Mouse (Mus musculus): ENCODE results near the gene Ostm1. TPM values are rescaled to one million over a fixed set of nuclear protein-coding genes. Genes with fewer than 3 reads are reported as not detected.

Ostm1 gene
- polyA plus RNA-seq, 1 experiment: 45.4 TPM

DNA sequence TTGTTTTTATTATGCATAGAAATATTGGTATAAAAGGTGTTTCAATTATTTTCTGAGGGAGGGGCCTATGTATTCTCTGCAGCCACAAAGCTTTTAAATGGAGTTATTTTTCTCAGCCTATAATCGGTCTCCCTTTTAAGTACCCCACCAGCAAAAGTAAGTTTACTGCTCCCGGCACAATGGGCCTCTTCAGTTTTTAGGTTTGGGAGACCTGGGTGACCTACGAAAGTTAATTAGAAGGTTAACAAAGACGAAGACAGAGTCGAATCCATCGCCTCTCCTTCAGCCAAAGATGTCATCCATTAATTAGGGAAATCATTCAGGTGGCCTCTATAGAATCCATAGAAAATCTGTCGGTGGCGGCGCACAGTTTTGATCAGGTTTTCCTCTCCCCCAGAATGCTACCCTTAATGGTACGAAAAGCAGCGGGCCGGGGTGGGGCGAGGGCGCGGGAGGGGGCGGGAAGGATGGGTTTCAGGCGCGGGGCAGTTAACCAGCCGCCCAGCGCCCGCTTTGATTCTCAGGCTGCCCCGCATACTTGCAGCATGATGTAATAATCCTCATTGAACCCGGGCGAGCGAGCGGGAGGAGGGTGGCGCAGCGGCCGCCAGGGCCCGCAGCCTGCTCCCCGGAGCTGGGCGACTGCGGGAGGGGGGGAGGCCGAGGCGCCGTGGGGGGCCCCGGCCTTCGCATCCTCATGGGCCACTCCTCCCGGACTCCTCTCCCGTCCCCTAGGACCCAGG lies 30.2 kb downstream of the Ostm1 start:
- Histone ChIP-seq H3K4me1 (ENCODE audit: control insufficient read depth, insufficient read depth, low read length) (no peaks in the 10 kb centered on the region), H3K4me3 (ENCODE audit: insufficient read depth, low read length) (peak overlapping the region; percentile 19), H3K27ac (ENCODE audit: insufficient read depth, low read length) (no peak overlapping the region)
- no peak for TF ChIP-seq POLR2A (IDR thresholded peaks at IDR 0.05; ENCODE audit: extremely low read depth, insufficient read depth, low read length)
- no peak for TF ChIP-seq CTCF (IDR thresholded peaks at IDR 0.05; ENCODE audit: extremely low read depth, insufficient read depth, low read length)

DNA sequence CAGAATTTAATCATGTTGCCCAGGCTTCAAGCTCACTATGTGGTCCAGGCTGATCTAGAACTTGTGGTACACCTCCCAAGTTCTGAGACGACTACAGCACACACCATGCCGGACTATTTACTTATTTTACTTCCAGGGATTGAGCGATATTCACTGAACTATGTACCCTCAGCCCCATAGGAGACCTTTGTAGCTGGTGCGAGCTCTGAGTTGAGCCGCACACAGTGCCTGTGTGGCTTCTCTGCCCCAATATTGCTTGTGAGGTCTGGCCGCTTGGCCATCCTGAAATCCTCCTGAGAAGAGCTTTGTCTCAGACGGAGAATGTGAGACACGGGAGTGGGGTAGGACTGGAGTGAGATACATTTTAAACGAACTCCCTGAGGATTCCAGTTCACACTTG lies 31.1 kb downstream of the Ostm1 start:
- Histone ChIP-seq H3K27ac (ENCODE audit: insufficient read depth, low read length) (no peak overlapping the region), H3K4me3 (ENCODE audit: insufficient read depth, low read length) (no peak overlapping the region), H3K4me1 (ENCODE audit: control insufficient read depth, insufficient read depth, low read length) (no peaks in the 10 kb centered on the region)
- TF ChIP-seq CTCF (IDR thresholded peaks at IDR 0.05; ENCODE audit: extremely low read depth, insufficient read depth, low read length): no peak
- TF ChIP-seq POLR2A (IDR thresholded peaks at IDR 0.05; ENCODE audit: extremely low read depth, insufficient read depth, low read length): no peak

DNA sequence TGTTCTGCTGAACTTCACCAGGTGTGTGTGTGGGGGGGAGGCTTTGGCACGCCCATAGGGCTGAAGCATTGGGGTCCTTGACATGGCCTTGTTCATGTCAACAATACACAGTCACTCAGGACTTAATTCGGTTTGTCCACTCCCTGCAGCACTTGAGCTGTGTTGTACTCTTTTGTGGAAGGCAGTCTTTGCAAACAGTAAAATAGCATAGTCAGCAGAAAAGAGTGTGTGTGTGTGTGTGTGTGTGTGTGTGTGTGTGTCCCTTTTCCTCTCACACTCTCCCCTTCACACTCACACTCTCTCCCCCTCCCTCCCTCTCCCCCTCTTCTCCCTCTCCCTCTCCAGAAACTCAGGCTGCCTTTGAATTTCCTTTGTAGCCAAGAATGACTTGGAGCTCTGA lies 34.7 kb downstream of the Ostm1 start:
- Histone ChIP-seq H3K4me3 (ENCODE audit: insufficient read depth, low read length) (no peak overlapping the region), H3K27ac (ENCODE audit: insufficient read depth, low read length) (no peak overlapping the region), H3K4me1 (ENCODE audit: control insufficient read depth, insufficient read depth, low read length) (no peaks in the 10 kb centered on the region)
- no peak for TF ChIP-seq CTCF (IDR thresholded peaks at IDR 0.05; ENCODE audit: extremely low read depth, insufficient read depth, low read length)
- no peak for TF ChIP-seq POLR2A (IDR thresholded peaks at IDR 0.05; ENCODE audit: extremely low read depth, insufficient read depth, low read length)

DNA sequence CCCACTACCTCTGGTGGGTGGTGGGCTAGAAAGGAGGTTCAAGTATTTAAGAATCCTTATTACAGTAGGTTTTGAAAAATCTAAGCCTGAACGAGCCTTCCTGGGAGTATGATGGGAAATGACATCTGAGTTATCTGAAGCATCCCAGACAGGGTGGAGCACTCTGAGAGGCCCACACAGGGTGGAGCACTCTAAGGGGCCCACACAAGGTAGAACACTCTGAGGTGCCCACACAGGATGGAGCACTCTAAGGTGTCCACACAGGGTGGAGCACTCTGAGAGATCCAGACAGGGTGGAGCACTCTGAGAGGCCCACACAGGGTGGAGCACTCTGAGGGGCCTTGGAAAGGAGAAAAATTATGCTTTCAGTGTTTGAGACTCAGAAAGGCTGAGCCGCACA lies 42.3 kb downstream of the Ostm1 start:
- TF ChIP-seq POLR2A (IDR thresholded peaks at IDR 0.05; ENCODE audit: extremely low read depth, insufficient read depth, low read length): no peak
- no peak for TF ChIP-seq CTCF (IDR thresholded peaks at IDR 0.05; ENCODE audit: extremely low read depth, insufficient read depth, low read length)
- Histone ChIP-seq H3K4me3 (ENCODE audit: insufficient read depth, low read length) (no peak overlapping the region), H3K4me1 (ENCODE audit: control insufficient read depth, insufficient read depth, low read length) (no peaks in the 10 kb centered on the region), H3K27ac (ENCODE audit: insufficient read depth, low read length) (no peak overlapping the region)

DNA sequence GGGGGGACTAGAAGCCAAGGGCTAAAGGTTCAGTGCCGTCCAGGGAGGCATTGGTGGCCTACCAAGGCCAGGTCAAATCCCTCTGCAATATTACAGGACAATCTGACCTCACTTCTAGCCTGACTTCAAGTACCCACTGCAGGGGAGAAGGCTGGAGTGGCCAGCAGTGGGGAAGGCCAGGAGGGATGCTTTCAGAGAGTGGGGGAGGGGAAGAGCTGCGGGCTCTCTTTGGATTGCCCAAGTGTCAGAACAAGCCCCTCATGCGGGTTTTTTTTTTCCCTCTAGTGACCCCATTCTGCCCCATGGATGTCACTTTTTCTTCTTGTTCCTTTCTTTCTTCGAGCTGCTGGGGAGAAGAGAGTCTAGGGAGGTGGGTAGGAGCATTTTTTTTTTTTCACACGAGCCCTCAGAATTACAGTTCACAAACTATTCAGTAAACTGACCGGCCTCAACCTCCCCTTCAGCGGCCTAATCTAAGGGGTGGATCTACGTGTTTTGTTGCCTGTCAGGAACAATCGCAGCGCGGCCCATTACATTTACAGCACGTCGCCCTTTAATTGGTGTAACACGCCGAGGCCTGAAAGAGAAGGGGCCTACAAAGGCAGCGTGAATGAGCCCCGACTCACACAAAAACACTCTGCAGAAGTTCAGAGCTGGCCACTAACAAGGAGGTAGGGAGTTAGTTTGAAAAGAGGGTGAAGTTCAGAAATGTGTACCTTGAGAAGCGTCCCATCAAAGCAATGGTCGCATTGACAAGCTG lies 47.2 kb downstream of the Ostm1 start:
- no peak overlapping the region for H3K27ac ChIP-seq (ENCODE audit: insufficient read depth, low read length)
- H3K4me1 ChIP-seq (ENCODE audit: control insufficient read depth, insufficient read depth, low read length): no peaks in the 10 kb centered on the region
- TF ChIP-seq CTCF (IDR thresholded peaks at IDR 0.05; ENCODE audit: extremely low read depth, insufficient read depth, low read length) (no peak), POLR2A (IDR thresholded peaks at IDR 0.05; ENCODE audit: extremely low read depth, insufficient read depth, low read length) (no peak)
- no peak overlapping the region for H3K4me3 ChIP-seq (ENCODE audit: insufficient read depth, low read length)

DNA sequence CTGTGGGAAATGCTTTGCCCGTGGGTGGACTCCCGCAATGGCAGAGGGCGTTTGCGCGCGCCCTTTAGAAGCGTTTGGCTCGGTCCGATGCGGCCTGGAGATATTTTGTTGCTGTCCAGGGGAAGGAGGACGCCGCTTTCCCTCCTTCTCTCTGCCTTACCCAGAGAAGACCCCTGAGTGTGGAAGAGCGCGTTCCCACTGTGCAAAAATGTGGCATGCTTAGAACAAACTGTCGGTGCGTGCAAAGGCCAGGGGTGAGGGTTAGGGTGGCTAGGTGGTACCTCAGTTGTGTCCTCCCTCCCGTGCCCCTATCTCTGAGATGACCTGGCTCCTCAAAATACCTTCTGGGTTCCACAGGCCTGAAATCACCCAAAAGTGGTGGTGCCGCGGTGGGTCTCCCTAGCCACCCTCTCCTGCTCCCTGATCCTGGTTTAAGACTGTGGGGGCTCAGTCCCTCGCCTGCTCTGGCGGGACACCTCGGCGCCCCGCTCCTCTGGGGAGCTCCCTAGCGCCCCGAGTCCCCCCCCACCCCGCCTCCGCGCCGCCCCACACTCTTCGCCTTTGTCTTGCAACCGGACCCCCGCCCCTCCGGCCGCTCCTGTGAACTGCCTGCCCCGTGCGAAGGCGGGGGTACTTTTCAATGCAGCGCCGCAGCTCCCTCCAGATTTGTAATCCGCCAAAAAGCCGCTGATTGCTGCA lies 48.3 kb downstream of the Ostm1 start:
- no peaks in the 10 kb centered on the region for H3K4me1 ChIP-seq (ENCODE audit: control insufficient read depth, insufficient read depth, low read length)
- no peak overlapping the region for H3K4me3 ChIP-seq (ENCODE audit: insufficient read depth, low read length)
- no peak for TF ChIP-seq CTCF (IDR thresholded peaks at IDR 0.05; ENCODE audit: extremely low read depth, insufficient read depth, low read length)
- no peak for TF ChIP-seq POLR2A (IDR thresholded peaks at IDR 0.05; ENCODE audit: extremely low read depth, insufficient read depth, low read length)
- no peak overlapping the region for H3K27ac ChIP-seq (ENCODE audit: insufficient read depth, low read length)

DNA sequence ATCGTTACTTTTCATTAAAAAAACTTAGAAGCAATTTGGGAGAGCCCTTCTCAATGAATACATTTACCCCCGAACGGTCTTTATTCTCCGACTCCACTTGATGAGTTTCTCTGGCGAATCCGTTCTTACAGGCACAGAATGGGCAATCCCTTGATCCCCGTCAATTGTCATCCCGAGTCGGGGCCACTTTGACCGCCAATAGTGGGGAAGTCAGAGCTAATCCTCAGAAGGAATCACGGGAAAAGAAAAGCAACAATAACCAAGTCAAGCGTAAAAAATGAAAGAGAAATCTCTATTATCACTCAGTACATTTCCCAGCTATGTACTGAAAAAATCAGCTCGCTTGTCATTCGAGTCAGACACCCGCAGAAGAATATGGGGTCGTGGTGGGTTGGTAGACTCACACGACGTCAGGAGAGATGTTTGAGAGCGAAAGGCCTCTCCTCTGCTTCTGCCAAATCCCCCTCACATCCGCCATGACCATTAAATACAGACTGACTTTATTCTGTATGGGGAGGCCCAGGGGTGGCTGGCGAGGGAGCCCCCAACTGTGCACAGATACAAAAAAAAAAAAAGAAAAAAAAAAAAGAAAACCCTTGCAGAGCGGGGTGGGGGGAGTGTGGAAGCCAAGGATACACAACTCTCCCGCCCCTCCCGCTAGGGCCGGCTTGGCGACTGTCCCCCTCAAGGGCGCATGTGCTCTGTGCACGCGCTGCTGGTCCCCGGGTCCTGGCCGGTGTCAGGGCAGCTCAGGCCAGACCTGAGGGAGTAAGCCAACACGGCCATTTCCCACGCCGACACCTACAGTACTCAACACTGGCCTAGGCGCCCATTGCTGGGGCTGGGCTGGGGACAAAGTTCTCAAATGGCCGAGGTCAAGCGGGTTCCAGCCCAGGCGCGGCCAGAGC lies 49.1 kb downstream of the Ostm1 start:
- H3K4me1 ChIP-seq (ENCODE audit: control insufficient read depth, insufficient read depth, low read length): no peaks in the 10 kb centered on the region
- H3K4me3 ChIP-seq (ENCODE audit: insufficient read depth, low read length): peak overlapping the region; percentile 7; the same call in 1 of the 2 replicates
- no peak for TF ChIP-seq CTCF (IDR thresholded peaks at IDR 0.05; ENCODE audit: extremely low read depth, insufficient read depth, low read length)
- no peak for TF ChIP-seq POLR2A (IDR thresholded peaks at IDR 0.05; ENCODE audit: extremely low read depth, insufficient read depth, low read length)
- no peak overlapping the region for H3K27ac ChIP-seq (ENCODE audit: insufficient read depth, low read length)

DNA sequence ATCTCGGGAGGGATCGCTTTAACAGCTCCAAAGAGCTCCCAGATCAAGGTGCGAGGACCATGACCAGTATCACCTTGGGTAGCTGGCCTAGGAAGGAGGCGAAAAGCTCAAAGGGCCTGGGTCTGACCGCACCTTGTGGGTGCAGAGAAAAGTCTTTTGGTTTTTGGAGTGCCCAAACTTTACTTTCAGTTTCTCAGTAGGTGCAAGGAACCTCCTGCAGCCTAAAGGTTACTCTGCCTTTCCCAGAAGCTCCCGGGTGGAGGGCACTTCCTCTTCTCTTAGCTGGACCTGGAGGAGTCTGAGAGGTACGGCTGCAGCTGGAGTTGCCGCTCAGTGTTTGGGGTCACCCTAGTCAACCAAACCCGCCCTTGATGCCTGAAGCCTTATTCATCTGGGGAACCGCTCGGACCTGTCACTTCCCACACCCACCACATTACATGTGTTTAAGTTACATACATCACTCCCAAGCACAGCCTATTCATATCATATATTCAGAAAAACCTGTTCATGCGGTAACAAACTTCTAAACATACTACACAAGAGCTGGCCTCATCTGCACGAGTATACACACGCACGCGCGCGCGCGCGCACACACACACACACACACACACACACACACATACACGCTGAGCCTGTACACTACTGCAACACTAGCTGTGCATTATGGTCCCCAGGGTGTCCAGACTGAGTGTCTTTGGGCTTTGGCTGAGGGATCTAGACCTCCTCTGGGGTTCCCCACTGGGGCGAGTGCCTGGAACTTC lies 49.9 kb downstream of the Ostm1 start:
- TF ChIP-seq POLR2A (IDR thresholded peaks at IDR 0.05; ENCODE audit: extremely low read depth, insufficient read depth, low read length) (no peak), CTCF (IDR thresholded peaks at IDR 0.05; ENCODE audit: extremely low read depth, insufficient read depth, low read length) (no peak)
- H3K27ac ChIP-seq (ENCODE audit: insufficient read depth, low read length): no peak overlapping the region
- peak overlapping the region; percentile 7; the same call in 1 of the 2 replicates for H3K4me3 ChIP-seq (ENCODE audit: insufficient read depth, low read length)
- no peaks in the 10 kb centered on the region for H3K4me1 ChIP-seq (ENCODE audit: control insufficient read depth, insufficient read depth, low read length)
